Mouse (Mus musculus): ENCODE data around the gene Cyb5d2. TPM values are rescaled to one million over a fixed set of nuclear protein-coding genes. Genes with fewer than 3 reads are reported as not detected.

Cyb5d2 gene
- polyA plus RNA-seq, 1 experiment from 2014 or later, result 4.7 TPM

Other genes with a start within 250 kb of the Cyb5d2 start
- gene Spns3, start 245.6 kb downstream of the Cyb5d2 start, polyA plus RNA-seq (2016; fragmentation: Nextera tagmentation; extraction: Ambion mirVana), result 0.15 TPM in 1 of 2 replicates, not detected in the other
- gene Ube2g1, start 188.9 kb downstream of the Cyb5d2 start, polyA plus RNA-seq (2016; fragmentation: Nextera tagmentation; extraction: Ambion mirVana), result 76.9 and 85.6 TPM in 2 replicates
- 20.7 and 25.4 TPM in 2 replicates for gene Ankfy1, start 106.1 kb downstream of the Cyb5d2 start, polyA plus RNA-seq (2016; fragmentation: Nextera tagmentation; extraction: Ambion mirVana)
- gene Zzef1, start 84 bp upstream of the Cyb5d2 start, polyA plus RNA-seq (2016; fragmentation: Nextera tagmentation; extraction: Ambion mirVana), result 6.4 and 6.6 TPM in 2 replicates
- gene Atp2a3, start 165.0 kb upstream of the Cyb5d2 start, polyA plus RNA-seq (2016; fragmentation: Nextera tagmentation; extraction: Ambion mirVana), result 1.0 and 1.5 TPM in 2 replicates
- gene P2rx1, start 203.0 kb upstream of the Cyb5d2 start, polyA plus RNA-seq (2016; fragmentation: Nextera tagmentation; extraction: Ambion mirVana), result 0.68 and 0.84 TPM in 2 replicates
- 3.6 and 6.3 TPM in 2 replicates for gene Camkk1, start 222.9 kb upstream of the Cyb5d2 start, polyA plus RNA-seq (2016; fragmentation: Nextera tagmentation; extraction: Ambion mirVana)